Mouse (Mus musculus) left cerebral cortex, adult 8-10 months (tissue): ENCODE results near the gene Igbp1b. TPM values are rescaled to one million over a fixed set of nuclear protein-coding genes. Genes with fewer than 3 reads are reported as not detected.

Source experiments
- DNase-seq, 2 experiments: peaks; one replicate each; pipeline ENCODE4 v3.0.0; 2022; ENCODE audit warnings: low spot score in 2 of 2
- total RNA-seq, 4 experiments: library from RNA; stranded (reverse); gene quantifications; 2 replicates each; pipeline ENCODE4 v1.2.4; 2022

Gene Igbp1b
- 1 to 10 TPM in 1 of 4 experiments, under 1 TPM in 1, not detected in 2; 0.60 to 1.1 TPM for total RNA-seq

- DNase-seq = peak in 1 of 2 experiments; percentile 17
These were observed at the start of gene Igbp1b for GRCm38 (mm10) chr6:138658516-138658915. Gene Igbp1b, minus strand, starts transcription at chr6:138658544.

- no peak for DNase-seq
These were observed 24.6 kb upstream of the Igbp1b start for GRCm38 (mm10) chr6:138682959-138683358.

- no peak for DNase-seq
These were observed 14.4 kb upstream of the Igbp1b start for GRCm38 (mm10) chr6:138672704-138673141.

- no peak for DNase-seq
These were observed 7.1 kb upstream of the Igbp1b start for GRCm38 (mm10) chr6:138665416-138665815.

- DNase-seq = no peak
These were observed 12.7 kb downstream of the Igbp1b start for GRCm38 (mm10) chr6:138645604-138646003.

- peak in 1 of 2 experiments; percentile 17 for DNase-seq
These were observed 19.0 kb downstream of the Igbp1b start for GRCm38 (mm10) chr6:138639351-138639750.

GRCm38 (mm10) chr6:138620786-138621185 is 37.6 kb downstream of the Igbp1b start:
- DNase-seq = no peak

- DNase-seq = no peak
These were observed 39.9 kb downstream of the Igbp1b start for GRCm38 (mm10) chr6:138618396-138618795.

Other genes starting within 250 kb of the Igbp1b start
- 100 to 1,000 TPM; 151 to 181 (median 167) TPM for gene Lmo3, start 76.6 kb downstream of the Igbp1b start, total RNA-seq